Mouse (Mus musculus): ENCODE data around the gene Tuft1. TPM values are rescaled to one million over a fixed set of nuclear protein-coding genes. Genes with fewer than 3 reads are reported as not detected.

The Tuft1 gene
- polyA plus RNA-seq (2014; fragmentation: Illumina TruSeq; extraction: RNeasy Lipid Tissue Mini Kit (QIAGEN cat#74804); ENCODE audit: low read depth, low replicate concordance): 2.0 TPM

DNA sequence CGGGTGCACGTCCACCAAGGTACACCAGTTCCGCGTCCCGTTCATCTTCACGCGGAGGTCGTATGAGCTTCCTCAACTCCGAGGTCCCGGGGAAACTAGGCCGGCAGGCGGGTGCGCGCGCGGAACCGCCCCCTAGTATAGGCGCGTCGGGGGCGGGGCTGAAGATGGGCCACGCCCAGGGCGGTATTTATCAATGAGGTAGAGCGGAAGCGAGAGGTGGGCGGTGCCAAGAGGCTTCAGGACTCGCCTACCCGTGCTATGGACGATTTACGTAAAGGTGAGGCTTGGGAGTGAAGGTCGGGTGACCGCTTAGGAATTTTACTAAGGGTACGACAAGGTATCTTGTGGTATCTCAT is at the start of gene Tuft1:
TSS of gene Tuft1 (minus strand) at position 133 of the 356 bp plus-strand sequence.

DNA sequence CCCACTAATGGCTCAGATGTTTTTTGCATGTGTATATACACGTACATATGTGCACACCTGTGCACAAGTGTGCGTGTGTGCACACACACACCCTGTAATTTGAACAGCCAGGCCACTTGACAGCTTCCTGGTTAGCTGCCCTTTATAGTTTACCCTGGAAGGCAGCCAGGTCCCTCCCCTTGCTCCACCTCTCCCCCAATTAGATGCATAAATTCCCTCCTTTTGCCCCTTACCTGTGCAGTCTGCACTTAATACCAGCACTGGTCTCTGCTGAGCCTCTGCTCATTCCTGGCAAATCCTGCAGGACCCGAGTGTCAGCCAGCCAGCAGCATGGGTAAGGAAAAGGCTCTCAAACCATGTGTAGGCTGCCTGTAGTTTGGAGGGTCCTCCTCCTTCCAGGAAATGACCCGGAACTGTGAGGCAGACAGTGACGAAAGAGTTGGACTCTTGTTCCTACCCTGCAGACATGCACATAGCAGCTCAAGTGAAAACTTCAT is 34.7 kb upstream of the Tuft1 start, which contains the start of gene Selenbp2:
TSS of gene Selenbp2 (plus strand) at position 228 of the 497 bp plus-strand sequence.

DNA sequence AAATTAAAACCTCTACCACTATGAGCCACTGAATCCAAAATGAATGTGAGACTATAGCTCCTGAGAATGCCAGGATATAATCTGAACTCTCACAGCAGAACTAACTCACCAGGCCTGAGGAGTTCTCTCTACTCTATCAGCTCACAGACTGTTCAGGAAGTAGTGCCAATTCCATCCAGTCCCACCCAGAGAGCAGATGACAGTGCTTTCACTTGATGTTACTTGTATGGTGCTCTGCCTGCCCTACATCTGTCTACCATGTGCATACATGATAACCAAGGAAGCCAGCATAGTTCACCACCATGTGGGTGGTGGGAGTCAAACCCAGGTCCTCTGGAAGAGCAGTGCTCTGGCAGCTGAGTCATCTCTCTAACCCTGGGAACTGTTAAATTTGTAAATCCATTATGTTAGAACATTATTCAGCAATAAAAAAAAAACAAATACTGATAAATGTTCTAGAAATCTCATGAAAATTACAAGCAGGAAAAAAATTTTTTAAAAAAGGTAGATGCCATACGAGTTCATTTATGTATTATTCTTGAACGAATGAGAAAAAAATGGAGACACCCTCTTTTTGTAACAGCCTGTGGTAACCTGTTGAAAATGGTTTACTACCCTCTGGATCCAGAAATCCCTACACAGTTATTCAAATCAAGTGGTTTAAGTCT is 16.0 kb downstream of the Tuft1 start, which contains the start of gene Gm10972:
TSS of gene Gm10972 (plus strand) at position 618 of the 668 bp plus-strand sequence.

GRCm38 (mm10) chr3:94582456-94582891 is 76.2 kb downstream of the Tuft1 start, which contains the start of gene Snx27:
Gene Snx27 (minus strand): TSS chr3:94582716.

Other genes starting within 250 kb of the Tuft1 start
- 3.7 TPM for gene Tdrkh, start 245.6 kb downstream of the Tuft1 start, polyA plus RNA-seq (2014; fragmentation: Illumina TruSeq; extraction: RNeasy Lipid Tissue Mini Kit (QIAGEN cat#74804); ENCODE audit: low read depth, low replicate concordance)
- 32.6 TPM for gene Mrpl9, start 215.6 kb downstream of the Tuft1 start, polyA plus RNA-seq (2014; fragmentation: Illumina TruSeq; extraction: RNeasy Lipid Tissue Mini Kit (QIAGEN cat#74804); ENCODE audit: low read depth, low replicate concordance)
- gene Oaz3, start 215.0 kb downstream of the Tuft1 start, polyA plus RNA-seq (2014; fragmentation: Illumina TruSeq; extraction: RNeasy Lipid Tissue Mini Kit (QIAGEN cat#74804); ENCODE audit: low read depth, low replicate concordance): not detected
- gene Celf3, start 180.6 kb downstream of the Tuft1 start, polyA plus RNA-seq (2014; fragmentation: Illumina TruSeq; extraction: RNeasy Lipid Tissue Mini Kit (QIAGEN cat#74804); ENCODE audit: low read depth, low replicate concordance): not detected
- not detected for gene Riiad1, start 178.5 kb downstream of the Tuft1 start, polyA plus RNA-seq (2014; fragmentation: Illumina TruSeq; extraction: RNeasy Lipid Tissue Mini Kit (QIAGEN cat#74804); ENCODE audit: low read depth, low replicate concordance)
- 19.0 TPM for gene Snx27, start 76.2 kb downstream of the Tuft1 start, polyA plus RNA-seq (2014; fragmentation: Illumina TruSeq; extraction: RNeasy Lipid Tissue Mini Kit (QIAGEN cat#74804); ENCODE audit: low read depth, low replicate concordance)
- not detected for gene Gm10972, start 15.8 kb downstream of the Tuft1 start, polyA plus RNA-seq (2014; fragmentation: Illumina TruSeq; extraction: RNeasy Lipid Tissue Mini Kit (QIAGEN cat#74804); ENCODE audit: low read depth, low replicate concordance)
- gene Selenbp2, start 34.7 kb upstream of the Tuft1 start, polyA plus RNA-seq (2014; fragmentation: Illumina TruSeq; extraction: RNeasy Lipid Tissue Mini Kit (QIAGEN cat#74804); ENCODE audit: low read depth, low replicate concordance): 4.8 TPM
- 7.0 TPM for gene Cgn, start 127.6 kb upstream of the Tuft1 start, polyA plus RNA-seq (2014; fragmentation: Illumina TruSeq; extraction: RNeasy Lipid Tissue Mini Kit (QIAGEN cat#74804); ENCODE audit: low read depth, low replicate concordance)
- gene Pogz, start 178.7 kb upstream of the Tuft1 start, polyA plus RNA-seq (2014; fragmentation: Illumina TruSeq; extraction: RNeasy Lipid Tissue Mini Kit (QIAGEN cat#74804); ENCODE audit: low read depth, low replicate concordance): 5.7 TPM
- 71.9 TPM for gene Psmb4, start 228.1 kb upstream of the Tuft1 start, polyA plus RNA-seq (2014; fragmentation: Illumina TruSeq; extraction: RNeasy Lipid Tissue Mini Kit (QIAGEN cat#74804); ENCODE audit: low read depth, low replicate concordance)